Mouse (Mus musculus) midbrain, embryonic 15.5 days (tissue): ENCODE data around the gene Cacng2. TPM values are rescaled to one million over a fixed set of nuclear protein-coding genes. Genes with fewer than 3 reads are reported as not detected.

ENCODE experiments used
- ATAC-seq: fragments of 200-750 bp; cut with Nextera tagmentation; replicated peaks from 2 replicates; pipeline ENCODE4 v1.8.0; 2017; ENCODE audit warnings: moderate TSS enrichment
- H3K27ac ChIP-seq: fragments of 300-500 bp; sonication (generic); 2 replicates; pipeline ENCODE4 v1.5.1; 2015; ENCODE audit warnings: mild to moderate bottlenecking, inconsistent platforms
- H3K27me3 ChIP-seq: fragments of 300-500 bp; sonication (generic); replicated peaks from 2 replicates; pipeline ENCODE4 v1.6.1; 2015; ENCODE audit warnings: inconsistent platforms
- H3K36me3 ChIP-seq: fragments of 300-500 bp; sonication (generic); replicated peaks from 2 replicates; pipeline ENCODE4 v1.6.1; 2015; ENCODE audit warnings: inconsistent platforms
- H3K4me1 ChIP-seq: fragments of 300-500 bp; sonication (generic); 2 replicates; pipeline ENCODE4 v1.6.1; 2015; ENCODE audit warnings: inconsistent platforms
- H3K4me2 ChIP-seq: fragments of 300-500 bp; sonication (generic); 2 replicates; pipeline ENCODE4 v1.6.1; 2015; ENCODE audit warnings: inconsistent platforms, mild to moderate bottlenecking, moderate library complexity
- H3K4me3 ChIP-seq: fragments of 300-500 bp; sonication (generic); 2 replicates; pipeline ENCODE4 v1.5.1; 2015; ENCODE audit warnings: mild to moderate bottlenecking, inconsistent platforms
- H3K9ac ChIP-seq: fragments of 300-500 bp; sonication (generic); 2 replicates; pipeline ENCODE4 v1.6.1; 2015; ENCODE audit warnings: mild to moderate bottlenecking, inconsistent platforms
- H3K9me3 ChIP-seq: fragments of 300-500 bp; sonication (generic); 2 replicates; pipeline ENCODE4 v1.6.1; 2016; ENCODE audit warnings: inconsistent platforms
- WGBS: fragments of 180-500 bp; shearing (Covaris S2); methylation state at CpG from one replicate; pipeline ENCODE4 v1.1.7; 2015; ENCODE audit warnings: mixed read lengths; 5-methylcytosine and 5-hydroxymethylcytosine counted together
- polyA plus RNA-seq: library from polyadenylated mRNA; unstranded; fragments of >200 nt; fragmentation: Nextera tagmentation; extraction: Ambion mirVana; gene quantifications from 2 replicates; pipeline ENCODE4 v1.2.1, GENCODE M21; 2015

Cacng2 gene
- polyA plus RNA-seq, 1 experiment from 2014 or later = 15.3 TPM

DNA sequence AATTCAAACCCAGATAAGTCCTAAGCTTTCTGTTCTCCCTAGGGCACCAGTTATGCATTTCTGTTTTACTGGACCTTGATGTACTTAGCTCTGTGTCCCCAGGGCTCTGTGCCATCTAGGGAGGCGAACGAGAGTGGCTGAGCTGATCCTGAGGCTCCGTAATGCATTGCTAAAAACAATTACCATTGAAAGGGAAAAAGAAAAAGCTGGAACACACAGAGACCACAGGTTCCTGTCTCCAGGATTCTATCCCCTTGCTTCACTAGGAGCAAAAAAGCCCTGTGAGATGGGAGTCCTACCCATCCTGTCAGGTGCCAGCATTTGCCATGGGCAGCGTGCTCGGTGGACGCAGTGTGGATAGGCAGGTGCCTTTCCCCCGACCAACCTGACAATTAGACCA lies 38.4 kb downstream of the Cacng2 start:
- H3K27ac ChIP-seq = no peak overlapping the region
- no peak overlapping the region for H3K9ac ChIP-seq
- H3K4me2 ChIP-seq = no peak overlapping the region
- H3K4me1 ChIP-seq = peaks cover 36% of the 10 kb centered on the region
- H3K4me3 ChIP-seq = no peak overlapping the region
- H3K27me3 ChIP-seq = no peaks in the 10 kb centered on the region
- 75% methylated on average over 7 of the region's 7 CpGs for WGBS
- no peaks in the 10 kb centered on the region for H3K9me3 ChIP-seq
- H3K36me3 ChIP-seq = no peaks in the 10 kb centered on the region
- ATAC-seq = no peak

DNA sequence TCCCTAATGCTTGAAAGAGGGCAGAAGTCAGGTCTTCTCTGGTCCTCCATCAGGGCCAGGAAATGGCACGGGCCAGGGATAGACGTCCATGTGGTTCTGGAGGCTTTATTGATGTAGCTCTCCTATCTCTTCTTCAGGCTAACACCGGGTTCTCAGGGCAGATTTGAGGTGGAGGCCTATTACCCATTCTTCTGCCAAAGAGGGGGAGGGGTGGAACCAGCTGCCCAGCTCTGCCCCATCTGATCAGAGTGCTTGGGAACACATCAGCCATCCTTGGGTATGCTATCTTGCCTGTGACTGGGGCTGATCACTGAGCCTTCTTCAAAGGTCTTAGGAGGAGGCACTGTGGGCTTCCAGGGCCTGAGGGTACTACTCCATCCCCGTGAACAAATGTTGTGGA lies 39.5 kb downstream of the Cacng2 start:
- Histone ChIP-seq H3K9me3 (no peaks in the 10 kb centered on the region), H3K4me1 (peaks cover 30% of the 10 kb centered on the region), H3K4me2 (no peak overlapping the region), H3K4me3 (no peak overlapping the region), H3K27me3 (no peaks in the 10 kb centered on the region), H3K36me3 (no peaks in the 10 kb centered on the region), H3K27ac (no peak overlapping the region), H3K9ac (no peak overlapping the region)
- ATAC-seq = no peak
- WGBS = 81% methylated on average over 4 of the region's 4 CpGs

DNA sequence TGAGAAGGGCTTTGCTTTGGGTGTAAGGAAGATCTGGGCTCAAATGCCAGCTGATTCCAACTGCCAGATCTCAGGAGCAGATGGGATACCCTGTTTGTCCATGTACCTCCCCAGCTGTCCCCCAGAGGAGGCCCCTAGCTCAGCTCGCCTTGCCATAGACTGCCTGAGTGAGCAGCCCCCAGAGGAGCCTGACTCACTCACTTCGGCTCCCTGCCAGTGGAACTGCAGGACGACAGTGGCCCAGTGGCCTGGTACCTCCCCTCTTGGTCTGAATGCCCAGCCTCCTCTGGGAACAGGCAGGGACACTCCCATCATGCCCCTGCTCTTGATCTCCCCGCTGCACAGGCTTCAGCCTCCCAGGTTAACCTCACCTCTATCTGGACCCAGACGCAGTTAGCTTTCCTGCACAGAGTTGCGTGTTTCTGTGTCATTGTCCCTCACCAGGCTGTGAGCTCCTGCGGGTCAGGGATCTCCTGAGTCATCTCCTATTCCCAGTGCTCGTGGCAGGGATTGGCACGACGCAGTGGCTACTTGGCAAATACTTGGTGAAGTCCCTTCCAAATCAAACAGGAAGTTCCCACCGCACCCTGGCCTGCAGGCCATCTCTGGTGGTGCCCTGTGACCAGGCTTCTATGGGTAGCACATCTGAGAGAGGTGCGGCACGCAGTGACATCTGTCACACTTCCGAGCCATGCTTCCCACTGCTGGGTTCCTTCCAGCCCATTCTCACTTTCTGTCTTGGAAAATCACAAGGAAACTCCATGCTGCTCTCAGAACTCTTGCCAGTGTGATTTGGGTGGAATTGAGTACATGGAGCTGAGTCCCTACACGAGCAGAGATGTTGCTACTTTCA lies 40.8 kb downstream of the Cacng2 start:
- no peak overlapping the region for H3K9ac ChIP-seq
- WGBS = 70% methylated on average over 15 of the region's 15 CpGs
- no peak overlapping the region for H3K4me3 ChIP-seq
- no peaks in the 10 kb centered on the region for H3K36me3 ChIP-seq
- no peaks in the 10 kb centered on the region for H3K27me3 ChIP-seq
- H3K4me2 ChIP-seq = no peak overlapping the region
- no peak; the same call in 1 of the 2 replicates for ATAC-seq
- H3K9me3 ChIP-seq = no peaks in the 10 kb centered on the region
- peaks cover 30% of the 10 kb centered on the region for H3K4me1 ChIP-seq
- no peak overlapping the region for H3K27ac ChIP-seq

DNA sequence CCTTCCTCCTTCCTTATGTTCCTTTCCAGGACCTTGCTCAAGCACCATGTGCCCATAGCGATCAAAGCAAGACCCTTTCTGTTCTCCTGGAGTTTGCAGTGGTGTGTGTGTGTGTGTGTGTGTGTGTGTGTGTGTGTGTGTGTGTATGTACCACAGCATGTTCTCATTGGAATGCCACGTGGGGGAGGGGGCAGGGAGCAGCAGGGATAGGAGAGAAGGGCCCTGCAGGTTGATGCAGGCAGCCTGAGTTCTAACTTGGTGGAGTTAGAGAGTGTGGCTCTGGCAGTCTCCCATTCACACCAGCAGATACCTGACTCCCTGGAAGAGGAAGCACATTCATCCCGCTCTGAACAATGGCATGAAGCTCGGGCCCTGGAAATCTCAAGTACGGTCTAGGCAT lies 41.6 kb downstream of the Cacng2 start:
- no peaks in the 10 kb centered on the region for H3K36me3 ChIP-seq
- 67% methylated on average over 5 of the region's 5 CpGs for WGBS
- H3K4me2 ChIP-seq = no peak overlapping the region
- H3K4me3 ChIP-seq = no peak overlapping the region
- no peak overlapping the region for H3K27ac ChIP-seq
- H3K9ac ChIP-seq = no peak overlapping the region
- ATAC-seq = no peak
- H3K27me3 ChIP-seq = no peaks in the 10 kb centered on the region
- H3K9me3 ChIP-seq = no peaks in the 10 kb centered on the region
- peaks cover 26% of the 10 kb centered on the region for H3K4me1 ChIP-seq

DNA sequence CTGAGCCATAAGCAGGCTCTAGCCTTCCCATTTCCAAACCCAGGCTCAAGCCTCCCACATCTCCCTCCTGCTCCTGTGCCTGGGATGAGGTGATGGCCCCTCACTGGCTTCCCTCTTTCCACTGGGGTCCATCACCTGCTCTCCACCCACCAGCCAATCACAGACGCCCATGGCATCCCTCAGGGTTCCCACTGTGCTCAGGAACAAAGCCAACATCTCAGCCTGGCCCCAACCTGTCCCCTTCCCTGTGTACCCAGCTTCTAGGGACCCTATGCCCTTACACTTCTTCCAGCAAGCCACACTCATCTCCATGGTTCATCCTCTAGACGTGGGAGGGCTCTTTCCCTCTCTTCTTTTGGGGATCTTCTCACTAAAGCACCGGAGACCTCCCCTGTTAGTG lies 43.9 kb downstream of the Cacng2 start:
- H3K9me3 ChIP-seq = no peaks in the 10 kb centered on the region
- no peaks in the 10 kb centered on the region for H3K27me3 ChIP-seq
- 0 out of 2 replicates have a peak, but pooled peaks cover 4% of the 10 kb centered on the region for H3K4me1 ChIP-seq
- H3K36me3 ChIP-seq = no peaks in the 10 kb centered on the region
- no peak overlapping the region for H3K4me3 ChIP-seq
- no peak overlapping the region for H3K9ac ChIP-seq
- H3K4me2 ChIP-seq = no peak overlapping the region
- H3K27ac ChIP-seq = no peak overlapping the region
- ATAC-seq = no peak
- WGBS = 36% methylated on average over 3 of the region's 3 CpGs

DNA sequence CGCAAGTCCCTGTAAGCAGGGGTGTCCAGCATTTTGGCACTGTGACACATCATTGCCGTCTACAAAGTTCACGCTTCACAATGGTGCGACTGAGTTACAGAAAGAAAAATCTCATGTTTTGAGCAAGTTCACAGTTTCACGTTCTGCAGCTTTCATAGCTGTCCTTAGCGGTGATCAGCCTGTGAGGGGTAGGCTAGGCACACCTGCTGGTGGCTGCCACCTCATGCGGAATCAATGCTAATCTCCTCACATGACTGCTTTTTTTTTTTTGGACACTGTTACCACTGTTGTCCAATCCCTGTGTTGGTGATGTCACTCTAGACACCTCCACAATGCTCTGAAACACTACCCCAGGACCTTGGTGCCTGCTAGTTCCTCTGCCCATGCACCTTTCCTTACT lies 46.7 kb downstream of the Cacng2 start:
- Histone ChIP-seq H3K9me3 (no peaks in the 10 kb centered on the region), H3K27me3 (no peaks in the 10 kb centered on the region), H3K27ac (no peak overlapping the region), H3K9ac (no peak overlapping the region), H3K4me3 (no peak overlapping the region), H3K36me3 (no peaks in the 10 kb centered on the region), H3K4me2 (no peak overlapping the region), H3K4me1 (no peaks in the 10 kb centered on the region)
- 84% methylated on average over 7 of the region's 7 CpGs for WGBS
- ATAC-seq = no peak

DNA sequence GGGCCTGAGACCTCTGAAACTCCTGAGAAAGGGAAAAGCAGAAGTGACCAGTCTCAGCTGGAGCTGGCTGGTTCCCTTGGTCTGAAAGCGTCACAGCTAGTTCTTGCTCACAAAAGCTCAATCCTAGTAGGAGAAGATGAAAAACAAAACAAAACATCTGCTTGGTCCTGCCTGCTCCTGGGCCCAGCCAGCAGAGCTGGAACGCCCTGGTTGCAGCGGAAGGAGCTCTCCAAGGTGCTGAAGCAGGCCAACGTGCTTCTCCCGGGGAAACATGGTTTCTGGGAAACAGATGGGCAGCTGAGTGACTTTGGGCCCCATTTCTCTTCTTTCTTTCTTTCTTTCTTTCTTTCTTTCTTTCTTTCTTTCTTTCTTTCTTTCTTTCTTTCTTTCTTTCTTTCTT lies 53.4 kb downstream of the Cacng2 start:
- Histone ChIP-seq H3K36me3 (no peaks in the 10 kb centered on the region), H3K4me3 (no peak overlapping the region), H3K4me2 (no peak overlapping the region), H3K9ac (no peak overlapping the region), H3K4me1 (peaks cover 25% of the 10 kb centered on the region), H3K27ac (no peak overlapping the region), H3K27me3 (no peaks in the 10 kb centered on the region), H3K9me3 (no peaks in the 10 kb centered on the region)
- WGBS = 9% methylated on average over 5 of the region's 5 CpGs
- ATAC-seq = no peak

DNA sequence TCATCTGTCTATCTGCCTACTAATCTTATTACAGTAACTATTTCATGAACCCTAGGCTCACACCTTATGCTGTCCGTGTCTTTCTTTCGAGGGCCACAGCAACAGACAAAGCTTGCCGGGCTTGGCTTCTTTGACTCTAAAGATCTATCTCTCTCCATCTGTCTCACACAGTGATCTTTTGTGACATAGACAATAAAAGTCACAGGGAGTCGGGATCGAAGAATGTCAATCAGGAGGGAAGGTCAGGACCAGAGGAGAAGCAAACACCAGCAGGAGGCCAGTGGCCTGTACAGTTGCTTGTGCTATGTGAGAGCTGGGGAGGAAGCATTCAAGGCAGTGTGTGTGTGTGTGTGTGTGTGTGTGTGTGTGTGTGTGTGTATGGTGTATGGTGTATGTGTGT lies 54.3 kb downstream of the Cacng2 start:
- Histone ChIP-seq H3K27ac (no peak overlapping the region), H3K27me3 (no peaks in the 10 kb centered on the region), H3K9ac (no peak overlapping the region), H3K36me3 (no peaks in the 10 kb centered on the region), H3K9me3 (no peaks in the 10 kb centered on the region), H3K4me1 (peaks cover 25% of the 10 kb centered on the region), H3K4me3 (no peak overlapping the region), H3K4me2 (no peak overlapping the region)
- 15% methylated on average over 5 of the region's 5 CpGs for WGBS
- ATAC-seq = no peak

DNA sequence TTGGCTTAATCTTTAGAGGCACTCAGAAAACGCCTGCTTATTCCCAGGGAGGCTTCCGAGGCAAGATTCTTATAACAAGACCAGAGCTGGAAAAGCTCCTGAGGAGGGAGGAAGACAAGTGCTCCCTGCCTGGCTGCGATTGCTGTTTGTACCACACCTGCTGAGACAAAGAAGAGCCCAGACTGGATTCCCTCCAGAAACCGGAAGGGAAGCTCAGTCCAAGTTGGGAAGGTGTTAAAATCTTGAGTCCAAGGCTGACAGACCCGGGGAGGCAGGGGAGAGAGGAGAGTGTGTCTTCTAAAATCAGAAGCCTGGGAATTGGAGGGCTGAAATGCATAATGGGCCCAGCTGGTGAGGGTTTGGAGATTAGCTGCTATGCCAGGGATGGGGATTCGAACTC lies 55.5 kb downstream of the Cacng2 start:
- Histone ChIP-seq H3K36me3 (no peaks in the 10 kb centered on the region), H3K27ac (peak overlapping the region; percentile 66), H3K9ac (no peak overlapping the region), H3K4me3 (no peak overlapping the region), H3K4me1 (peaks cover 25% of the 10 kb centered on the region), H3K9me3 (no peaks in the 10 kb centered on the region), H3K27me3 (no peaks in the 10 kb centered on the region), H3K4me2 (0 out of 2 replicates have a peak overlapping the region, but pooled peaks have one; percentile 3)
- no peak for ATAC-seq
- WGBS = 43% methylated on average over 6 of the region's 6 CpGs

DNA sequence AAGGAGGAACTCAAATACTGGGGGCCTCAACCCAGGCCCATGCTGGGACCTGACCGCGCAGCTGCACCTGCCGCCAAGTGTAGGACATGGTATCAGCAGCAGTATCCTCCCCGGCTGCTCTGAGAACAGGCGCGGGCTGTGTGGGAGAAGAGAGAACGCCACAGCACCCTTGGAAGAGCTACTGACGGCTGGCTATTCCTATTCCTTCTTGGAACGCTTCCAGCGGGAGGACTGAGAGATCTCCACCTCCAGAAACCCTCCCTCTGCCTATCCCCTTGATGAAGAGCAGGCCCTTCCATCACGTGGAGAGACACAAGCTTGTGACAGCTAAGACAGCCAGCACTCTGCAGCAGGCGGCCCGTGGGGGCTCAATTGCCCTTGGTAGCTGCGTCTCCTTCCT lies 57.4 kb downstream of the Cacng2 start:
- H3K4me3 ChIP-seq = no peak overlapping the region
- no peak overlapping the region for H3K27ac ChIP-seq
- no peaks in the 10 kb centered on the region for H3K9me3 ChIP-seq
- no peak overlapping the region for H3K4me2 ChIP-seq
- H3K27me3 ChIP-seq = no peaks in the 10 kb centered on the region
- ATAC-seq = no peak
- H3K36me3 ChIP-seq = no peaks in the 10 kb centered on the region
- 71% methylated on average over 14 of the region's 14 CpGs for WGBS
- peaks cover 25% of the 10 kb centered on the region for H3K4me1 ChIP-seq
- no peak overlapping the region for H3K9ac ChIP-seq

DNA sequence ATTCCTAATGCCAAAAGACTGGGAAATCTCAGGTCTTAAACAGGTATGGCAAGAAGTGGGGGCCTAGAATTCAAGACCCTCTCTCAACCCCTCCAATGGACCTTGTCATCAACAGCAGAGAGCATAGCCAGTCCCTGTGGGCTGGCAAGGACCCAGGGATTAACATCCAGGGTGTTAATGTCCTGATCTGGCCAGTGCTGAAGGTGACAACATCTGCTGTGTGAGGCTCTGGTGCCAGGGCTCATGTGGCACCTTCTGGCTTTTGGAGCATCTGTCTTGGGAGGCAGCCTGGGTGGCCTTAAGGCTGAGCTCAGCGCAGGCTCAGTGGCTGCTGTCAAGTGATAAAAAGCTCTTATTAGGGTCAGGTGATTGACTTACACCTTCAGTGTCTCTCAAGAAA lies 62.9 kb downstream of the Cacng2 start:
- no peak overlapping the region for H3K27ac ChIP-seq
- no peaks in the 10 kb centered on the region for H3K36me3 ChIP-seq
- H3K9ac ChIP-seq = no peak overlapping the region
- no peaks in the 10 kb centered on the region for H3K27me3 ChIP-seq
- no peak for ATAC-seq
- no peak overlapping the region for H3K4me2 ChIP-seq
- no peak overlapping the region for H3K4me3 ChIP-seq
- WGBS = 72% methylated on average over 1 of the region's 1 CpGs
- no peaks in the 10 kb centered on the region for H3K9me3 ChIP-seq
- peaks cover 7% of the 10 kb centered on the region for H3K4me1 ChIP-seq

DNA sequence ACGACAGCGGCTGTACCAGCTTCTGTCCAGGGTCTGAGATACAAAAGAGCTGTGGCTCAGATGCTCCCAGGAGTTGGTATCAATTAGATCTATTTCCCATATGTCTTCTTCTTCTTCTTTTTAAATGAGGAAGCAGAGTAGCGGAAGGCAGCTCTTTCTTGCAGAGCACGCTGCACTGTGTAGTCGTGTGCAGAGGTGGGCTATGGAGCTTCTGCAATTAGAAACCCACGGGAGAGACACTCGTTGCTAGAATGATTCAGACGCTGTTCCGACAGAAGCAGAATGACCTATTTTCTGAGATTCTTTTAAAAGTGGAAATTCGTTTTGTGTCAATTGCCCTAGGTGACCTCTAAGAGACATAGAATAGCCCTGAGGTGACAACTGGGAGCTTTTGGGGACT lies 69.1 kb downstream of the Cacng2 start:
- Histone ChIP-seq H3K27me3 (no peaks in the 10 kb centered on the region), H3K36me3 (no peaks in the 10 kb centered on the region), H3K9me3 (no peaks in the 10 kb centered on the region), H3K4me1 (no peaks in the 10 kb centered on the region), H3K9ac (no peak overlapping the region), H3K4me3 (no peak overlapping the region), H3K4me2 (no peak overlapping the region), H3K27ac (no peak overlapping the region)
- 80% methylated on average over 10 of the region's 10 CpGs for WGBS
- no peak for ATAC-seq

DNA sequence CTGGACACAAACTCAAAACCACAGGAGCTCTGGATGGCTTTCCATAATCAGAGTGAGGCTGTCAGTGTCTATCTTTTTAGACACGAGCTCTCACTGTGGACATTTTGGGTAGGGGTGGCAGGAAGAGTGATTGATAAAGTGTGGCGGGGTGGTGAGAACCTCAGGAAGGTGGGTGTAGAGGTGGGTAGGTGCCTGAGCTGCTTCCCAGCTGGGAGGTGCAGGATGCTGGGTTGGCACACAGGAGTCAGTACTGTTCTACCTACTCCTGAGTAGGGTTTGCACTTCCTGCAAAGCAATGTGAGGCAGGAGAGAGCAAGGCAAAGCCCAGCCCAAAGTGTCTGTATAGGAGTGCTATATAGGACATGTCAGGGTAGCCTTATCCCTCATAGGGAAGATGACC lies 69.9 kb downstream of the Cacng2 start:
- WGBS = 79% methylated on average over 2 of the region's 2 CpGs
- Histone ChIP-seq H3K9ac (no peak overlapping the region), H3K36me3 (no peaks in the 10 kb centered on the region), H3K4me1 (peaks cover 3% of the 10 kb centered on the region; the same call in 1 of the 2 replicates), H3K27ac (no peak overlapping the region), H3K9me3 (no peaks in the 10 kb centered on the region), H3K4me2 (no peak overlapping the region), H3K4me3 (no peak overlapping the region), H3K27me3 (no peaks in the 10 kb centered on the region)
- no peak for ATAC-seq
